In the genomic region with DNA sequence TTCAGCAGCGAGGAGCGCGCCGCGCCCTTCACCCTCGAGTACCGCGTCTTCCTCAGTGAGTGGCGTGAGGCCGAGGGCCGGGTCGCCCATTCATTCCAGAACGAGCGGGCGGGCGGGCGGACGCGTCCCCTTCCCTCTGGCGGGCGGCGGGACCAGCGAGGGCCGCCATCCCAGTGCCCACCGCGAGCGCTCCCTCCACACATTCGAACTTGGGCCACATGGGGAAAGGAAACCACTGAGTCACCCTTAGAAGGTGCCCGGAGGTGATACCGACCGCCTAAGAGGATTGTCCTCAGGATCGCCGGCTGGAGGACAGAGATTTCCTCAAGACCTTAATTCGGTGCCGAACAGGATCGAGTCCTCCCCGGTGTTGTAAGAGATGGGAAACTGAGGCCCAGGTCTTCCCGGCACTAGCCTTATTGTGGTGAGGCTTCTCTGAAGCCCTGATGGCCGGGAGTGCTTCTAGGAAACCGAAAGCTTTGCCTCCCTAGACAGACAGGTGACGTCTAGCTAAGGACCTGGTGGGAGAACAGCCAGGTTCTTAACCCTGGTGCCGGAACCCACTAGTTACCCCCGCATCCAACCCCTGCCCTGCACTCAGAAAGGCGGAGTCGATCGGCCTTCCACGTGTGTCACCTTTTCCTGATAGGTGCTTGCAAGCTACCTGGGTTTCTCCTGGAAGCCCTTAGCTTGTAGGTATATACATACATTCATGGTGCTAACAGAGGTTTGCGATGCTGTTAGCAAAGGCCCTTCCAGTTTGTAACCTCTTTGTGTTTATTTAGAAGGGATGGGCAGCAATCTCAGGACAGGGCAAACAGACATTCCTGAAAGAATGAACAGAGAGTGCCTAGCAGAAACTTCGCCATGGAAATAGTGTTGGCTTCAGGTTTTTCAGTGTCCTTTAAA, we compare ENCODE assay signal across 8 mouse cellular contexts. TPM values are rescaled to one million over a fixed set of nuclear protein-coding genes. Genes with fewer than 3 reads are reported as not detected.
A peak's percentile ranks its signal among the peaks of the same experiment; 100 is the strongest.
DNase-seq lines count a peak whose midpoint lies in the region; ATAC-seq and TF ChIP-seq lines count a peak whose summit lies in the region.

No protein-coding gene starts in this region.

- no peak for DNase-seq in frontal cortex, adult 2 months (ENCODE audit: extremely low spot score in 1 of 2, low spot score in 1 of 2)
- peak; percentile 27 for DNase-seq in lung, postnatal 36 days
- peak; percentile 12 for DNase-seq in thymus, postnatal 25 days
- no peak for DNase-seq in adrenal gland, postnatal 25 days

- ATAC-seq in frontal cortex, adult (ENCODE audit: low TSS enrichment): peak; percentile 78
- 0 out of 2 replicates have a peak, but pooled peaks have one; percentile 45 for ATAC-seq in embryonic facial prominence, embryonic 13.5 days (ENCODE audit: insufficient number of reproducible peaks, insufficient read depth, low FRiP score, low TSS enrichment, low read depth)
- ATAC-seq in intestine, embryonic 15.5 days: peak; percentile 7; the same call in 1 of the 2 replicates

- 1% methylated on average over 48 of the region's 49 CpGs for WGBS in embryonic facial prominence, embryonic 13.5 days
- WGBS in intestine, embryonic 15.5 days: 1% methylated on average over 45 of the region's 49 CpGs

- H3K9ac ChIP-seq in ES-Bruce4 (ENCODE audit: low read depth, poor library complexity, severe bottlenecking): peak overlapping the region; percentile 82
- peak overlapping the region; percentile 89 for H3K9ac ChIP-seq in embryonic facial prominence, embryonic 13.5 days
- peak overlapping the region; percentile 84 for H3K9ac ChIP-seq in intestine, embryonic 15.5 days

- no peak for TF ChIP-seq POLR2A in ES-Bruce4 (IDR thresholded peaks at IDR 0.05; ENCODE audit: insufficient read depth, low read length)

- H3K9me3 ChIP-seq in ES-Bruce4 (replicated peaks; ENCODE audit: control insufficient read depth, insufficient read depth, low read length, poor library complexity, severe bottlenecking): no peaks in the 10 kb centered on the region
- no peaks in the 10 kb centered on the region for H3K9me3 ChIP-seq in embryonic facial prominence, embryonic 13.5 days
- H3K9me3 ChIP-seq in intestine, embryonic 15.5 days: no peaks in the 10 kb centered on the region

- H3K4me3 ChIP-seq in ES-Bruce4 (ENCODE audit: low read depth, low read length): peak overlapping the region; percentile 98
- H3K4me3 ChIP-seq in embryonic facial prominence, embryonic 13.5 days: peak overlapping the region; percentile 84
- H3K4me3 ChIP-seq in intestine, embryonic 15.5 days (replicated peaks): peak overlapping the region; percentile 91

- TF ChIP-seq CTCF in ES-Bruce4 (IDR thresholded peaks at IDR 0.05; ENCODE audit: low read depth, low read length): no peak

- TF ChIP-seq EP300 in ES-Bruce4 (IDR thresholded peaks at IDR 0.05; ENCODE audit: insufficient read depth, low read depth, low read length): no peak

- peaks cover 25% of the 10 kb centered on the region for H3K36me3 ChIP-seq in ES-Bruce4 (ENCODE audit: control insufficient read depth, insufficient read depth, low read length, poor library complexity, severe bottlenecking)
- peaks cover 11% of the 10 kb centered on the region; the same call in 1 of the 2 replicates for H3K36me3 ChIP-seq in embryonic facial prominence, embryonic 13.5 days
- H3K36me3 ChIP-seq in intestine, embryonic 15.5 days: no peaks in the 10 kb centered on the region; the same call in 1 of the 2 replicates

- H3K4me1 ChIP-seq in ES-Bruce4 (ENCODE audit: control insufficient read depth, insufficient read depth, low read length): peaks cover 2% of the 10 kb centered on the region
- H3K4me1 ChIP-seq in embryonic facial prominence, embryonic 13.5 days: peaks cover 19% of the 10 kb centered on the region
- peaks cover 7% of the 10 kb centered on the region for H3K4me1 ChIP-seq in intestine, embryonic 15.5 days (replicated peaks)

- no peaks in the 10 kb centered on the region for H3K27me3 ChIP-seq in ES-Bruce4 (ENCODE audit: control insufficient read depth, insufficient read depth, low read length, poor library complexity, severe bottlenecking)
- H3K27me3 ChIP-seq in embryonic facial prominence, embryonic 13.5 days: no peaks in the 10 kb centered on the region
- no peaks in the 10 kb centered on the region for H3K27me3 ChIP-seq in intestine, embryonic 15.5 days (replicated peaks)

- peak overlapping the region; percentile 43; the same call in 1 of the 2 replicates for H3K27ac ChIP-seq in ES-Bruce4 (ENCODE audit: insufficient read depth, low read length)
- H3K27ac ChIP-seq in embryonic facial prominence, embryonic 13.5 days: peak overlapping the region; percentile 80
- peak overlapping the region; percentile 89 for H3K27ac ChIP-seq in intestine, embryonic 15.5 days

- H3K4me2 ChIP-seq in embryonic facial prominence, embryonic 13.5 days: peak overlapping the region; percentile 93
- H3K4me2 ChIP-seq in intestine, embryonic 15.5 days (replicated peaks): peak overlapping the region; percentile 80

RNA-seq across cellular contexts. Expression of gene Ppa1, which starts 0.6 kb away (rescaled TPM):
- polyA plus RNA-seq in frontal cortex, adult 2 months (2012; rRNA removed): 105 and 113 TPM in 2 replicates
- 149 and 150 TPM in 2 replicates for polyA plus RNA-seq in ES-Bruce4 (2011; ENCODE audit: insufficient read depth, insufficient read length, low read depth, missing spikeins)
- 194 and 195 TPM in 2 replicates for polyA plus RNA-seq in embryonic facial prominence, embryonic 13.5 days (2015; fragmentation: Nextera tagmentation; extraction: Ambion mirVana)
- 232 and 235 TPM in 2 replicates for polyA plus RNA-seq in intestine, embryonic 15.5 days (2015; fragmentation: Nextera tagmentation; extraction: Ambion mirVana)
- total RNA-seq in adrenal gland, postnatal 25 days (2021): 107 and 153 TPM in 2 replicates

RNA-seq across cellular contexts. Expression of gene Sar1a, which starts 31.1 kb away (rescaled TPM):
- 114 and 115 TPM in 2 replicates for polyA plus RNA-seq in frontal cortex, adult 2 months (2012; rRNA removed)
- 131 and 136 TPM in 2 replicates for polyA plus RNA-seq in ES-Bruce4 (2011; ENCODE audit: insufficient read depth, insufficient read length, low read depth, missing spikeins)
- polyA plus RNA-seq in embryonic facial prominence, embryonic 13.5 days (2015; fragmentation: Nextera tagmentation; extraction: Ambion mirVana): 272 and 274 TPM in 2 replicates
- 184 and 192 TPM in 2 replicates for polyA plus RNA-seq in intestine, embryonic 15.5 days (2015; fragmentation: Nextera tagmentation; extraction: Ambion mirVana)
- 181 and 195 TPM in 2 replicates for total RNA-seq in adrenal gland, postnatal 25 days (2021)

RNA-seq across cellular contexts. Expression of gene Tysnd1, which starts 46.3 kb away (rescaled TPM):
- polyA plus RNA-seq in frontal cortex, adult 2 months (2012; rRNA removed): 23.3 and 29.3 TPM in 2 replicates
- polyA plus RNA-seq in ES-Bruce4 (2011; ENCODE audit: insufficient read depth, insufficient read length, low read depth, missing spikeins): 11.2 and 17.2 TPM in 2 replicates
- polyA plus RNA-seq in embryonic facial prominence, embryonic 13.5 days (2015; fragmentation: Nextera tagmentation; extraction: Ambion mirVana): 26.8 and 33.3 TPM in 2 replicates
- polyA plus RNA-seq in intestine, embryonic 15.5 days (2015; fragmentation: Nextera tagmentation; extraction: Ambion mirVana): 35.4 and 38.0 TPM in 2 replicates
- 109 and 115 TPM in 2 replicates for total RNA-seq in adrenal gland, postnatal 25 days (2021)

RNA-seq across cellular contexts. Expression of gene Npffr1, which starts 53.7 kb away (rescaled TPM):
- polyA plus RNA-seq in frontal cortex, adult 2 months (2012; rRNA removed): 1.3 and 1.4 TPM in 2 replicates
- 0.79 and 1.3 TPM in 2 replicates for polyA plus RNA-seq in ES-Bruce4 (2011; ENCODE audit: insufficient read depth, insufficient read length, low read depth, missing spikeins)
- polyA plus RNA-seq in embryonic facial prominence, embryonic 13.5 days (2015; fragmentation: Nextera tagmentation; extraction: Ambion mirVana): 0.12 TPM in 1 of 2 replicates, not detected in the other
- polyA plus RNA-seq in intestine, embryonic 15.5 days (2015; fragmentation: Nextera tagmentation; extraction: Ambion mirVana): 0.06 and 0.16 TPM in 2 replicates
- total RNA-seq in adrenal gland, postnatal 25 days (2021): 0.21 and 0.24 TPM in 2 replicates

Comparison
In these comparisons a context has a peak if more than half of its experiments do, and no peak if none do; other contexts are left out.
1. ATAC-seq: peak in every context shown above with its lines; median percentile 78 in frontal cortex, adult; 45 in embryonic facial prominence, embryonic 13.5 days; 7 in intestine, embryonic 15.5 days.
2. DNase-seq: peak in lung, postnatal 36 days (single experiment) and thymus, postnatal 25 days (single experiment); none in frontal cortex, adult 2 months (0 of 2) and adrenal gland, postnatal 25 days (single experiment).
3. Peak in every context shown above with its lines, with median percentiles within 50 percentile points of each other: H3K27ac ChIP-seq, H3K4me3 ChIP-seq and H3K9ac ChIP-seq.